Mouse (Mus musculus) left cerebral cortex, postnatal 36 days (tissue): ENCODE measurements at regions not wholly inside any gene's neighbourhood (a gene's known extent, or its start where the extent isn't known, plus 50 kb on each side); places are given as distances from the start of the nearest gene placed in this dataset.
A peak's percentile ranks its signal among the peaks of the same experiment; 100 is the strongest.

Experiments used
- DNase-seq, 2 experiments: peaks; one replicate each; pipeline ENCODE4 v3.0.0; 2021 to 2022; ENCODE audit warnings: low spot score in 2 of 2, mixed read lengths in 1 of 2
- intact Hi-C: fragments of 180-260 bp; cut with DNase I; formaldehyde crosslinking; loops from one replicate; pipeline ENCODE4 v1.15.1; 2025

DNA sequence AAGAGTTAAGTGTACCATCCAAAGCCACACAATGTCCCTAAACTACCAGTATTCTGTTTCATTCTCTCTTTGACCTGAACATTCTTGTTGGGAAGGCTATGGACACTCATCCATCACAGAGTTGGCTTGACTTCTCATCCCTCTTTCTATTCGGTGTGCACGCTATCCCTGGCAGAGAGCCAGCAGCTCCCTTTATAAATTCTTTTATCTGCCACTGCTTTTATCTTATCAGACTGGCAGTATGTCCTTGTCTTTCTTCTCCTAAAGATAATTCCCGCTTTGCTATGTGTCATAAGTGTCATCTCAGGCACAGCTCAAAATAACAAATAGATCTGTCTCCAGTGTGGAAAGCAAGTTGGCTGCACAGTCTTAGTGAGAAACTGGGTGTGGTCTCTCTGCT, 106.6 kb upstream of the Lipc start:
- intact Hi-C loops = no loop called here
- no peak for DNase-seq

- no peak for DNase-seq
- intact Hi-C loops = no loop called here
These were observed 104.8 kb upstream of the Lipc start for GRCm38 (mm10) chr9:71056836-71057235.

- intact Hi-C loops = no loop called here
- no peak for DNase-seq
These were observed 91.9 kb upstream of the Lipc start for GRCm38 (mm10) chr9:71043899-71044298.

DNA sequence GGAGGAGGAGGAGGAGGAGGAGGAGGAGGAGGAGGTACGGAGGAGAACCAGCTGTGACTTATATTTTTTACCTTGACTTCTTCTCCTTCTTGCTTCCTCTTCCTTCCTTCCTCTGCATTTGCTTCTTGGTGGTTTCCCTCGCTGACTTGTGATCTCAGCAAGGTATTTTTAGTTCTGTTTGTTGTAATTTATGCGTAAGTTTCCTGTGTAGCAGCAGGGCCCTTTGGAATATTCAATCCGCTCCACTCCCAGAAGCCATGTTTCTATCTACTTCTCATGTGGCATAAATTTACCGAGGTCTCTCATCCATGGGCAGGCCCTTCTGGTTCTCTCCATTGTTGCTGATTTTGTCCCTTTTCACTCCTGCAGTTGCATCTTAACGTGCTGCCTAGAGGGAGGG, 83.3 kb upstream of the Lipc start:
- intact Hi-C loops = no loop called here
- DNase-seq = no peak

- intact Hi-C loops = no loop called here
- no peak for DNase-seq
These were observed 80.1 kb upstream of the Lipc start for GRCm38 (mm10) chr9:71032156-71032555.

DNA sequence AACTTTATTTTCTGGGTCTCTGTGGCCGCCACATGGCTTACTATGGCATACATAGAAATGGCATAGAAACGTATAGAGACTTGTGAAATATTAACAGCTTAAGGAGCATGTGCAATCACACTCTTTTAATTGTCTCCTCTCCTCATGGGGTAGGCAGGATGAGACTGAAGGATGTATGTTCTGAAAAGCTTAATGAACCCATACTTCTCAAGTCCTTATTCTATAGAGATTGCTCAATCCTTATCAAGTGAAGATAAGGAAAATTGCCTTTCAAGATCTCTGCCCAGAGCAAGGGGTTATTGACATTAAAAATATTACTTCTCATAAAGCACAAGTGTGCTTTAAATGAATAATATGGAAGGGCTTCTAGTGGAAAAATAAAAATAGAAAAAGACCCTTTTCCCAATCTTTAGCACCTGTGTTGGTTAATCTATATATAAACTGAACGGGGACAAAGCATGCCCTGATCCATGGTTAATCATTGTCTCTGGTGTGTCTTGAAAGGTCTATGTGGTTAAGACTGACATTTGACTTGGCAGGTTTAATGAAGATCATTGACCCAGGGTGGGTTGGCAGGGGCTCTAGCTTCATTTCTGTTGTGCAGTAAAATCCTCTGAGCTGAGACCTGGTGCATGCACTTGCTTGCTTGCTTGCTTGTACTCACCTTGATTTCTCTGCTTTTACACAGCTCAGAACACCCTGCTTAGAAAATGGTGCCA, 78.3 kb upstream of the Lipc start:
- DNase-seq = no peak
- intact Hi-C loops = no loop called here

DNA sequence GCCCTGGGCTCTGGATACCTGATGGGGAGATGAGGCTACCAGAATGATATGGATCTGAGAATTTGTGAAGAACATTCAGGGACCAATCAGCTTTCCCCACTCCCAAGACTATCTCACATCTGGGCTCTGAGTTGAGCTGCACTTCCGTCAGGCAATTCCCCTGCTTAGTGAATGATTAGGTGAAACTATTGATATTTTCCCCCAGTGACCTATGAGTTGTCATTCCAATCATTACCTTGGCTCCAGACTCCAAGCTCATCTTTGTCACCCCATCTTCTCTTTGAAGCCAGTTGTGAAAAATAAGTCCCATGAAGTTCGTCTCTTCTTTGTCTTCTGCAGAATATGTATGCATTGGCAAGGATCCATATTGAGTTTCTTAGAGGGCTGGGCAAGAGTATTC, 76.1 kb upstream of the Lipc start:
- intact Hi-C loops = no loop called here
- DNase-seq = no peak

GRCm38 (mm10) chr9:71027626-71028025, 75.6 kb upstream of the Lipc start:
- DNase-seq = no peak
- intact Hi-C loops = no loop called here

DNA sequence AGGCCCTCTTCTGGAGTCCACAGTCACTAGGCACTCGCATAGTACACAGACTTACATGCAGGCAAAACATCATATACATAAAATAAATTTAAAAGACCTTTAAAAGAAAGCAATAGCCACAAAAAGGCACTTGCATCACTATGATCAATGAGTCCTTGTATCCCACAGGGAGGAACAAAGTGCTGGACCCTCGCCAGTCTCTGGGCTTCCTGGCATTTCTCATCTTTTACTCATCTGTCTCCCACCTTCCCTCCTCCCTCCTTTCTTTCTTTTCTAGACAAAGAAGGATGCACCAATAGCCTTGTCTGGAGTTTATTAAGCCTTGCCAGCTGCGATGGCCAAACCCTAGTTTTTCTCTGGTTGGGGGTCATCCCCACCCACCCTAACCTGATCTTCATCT, 73.2 kb upstream of the Lipc start:
- no peak for DNase-seq
- intact Hi-C loops = no loop called here

GRCm38 (mm10) chr9:71018206-71018605, 66.2 kb upstream of the Lipc start:
- intact Hi-C loops = loop anchor here (10.0 kb wide), 1 partner anchor 47 kb away; no protein-coding TSS in a partner anchor

DNA sequence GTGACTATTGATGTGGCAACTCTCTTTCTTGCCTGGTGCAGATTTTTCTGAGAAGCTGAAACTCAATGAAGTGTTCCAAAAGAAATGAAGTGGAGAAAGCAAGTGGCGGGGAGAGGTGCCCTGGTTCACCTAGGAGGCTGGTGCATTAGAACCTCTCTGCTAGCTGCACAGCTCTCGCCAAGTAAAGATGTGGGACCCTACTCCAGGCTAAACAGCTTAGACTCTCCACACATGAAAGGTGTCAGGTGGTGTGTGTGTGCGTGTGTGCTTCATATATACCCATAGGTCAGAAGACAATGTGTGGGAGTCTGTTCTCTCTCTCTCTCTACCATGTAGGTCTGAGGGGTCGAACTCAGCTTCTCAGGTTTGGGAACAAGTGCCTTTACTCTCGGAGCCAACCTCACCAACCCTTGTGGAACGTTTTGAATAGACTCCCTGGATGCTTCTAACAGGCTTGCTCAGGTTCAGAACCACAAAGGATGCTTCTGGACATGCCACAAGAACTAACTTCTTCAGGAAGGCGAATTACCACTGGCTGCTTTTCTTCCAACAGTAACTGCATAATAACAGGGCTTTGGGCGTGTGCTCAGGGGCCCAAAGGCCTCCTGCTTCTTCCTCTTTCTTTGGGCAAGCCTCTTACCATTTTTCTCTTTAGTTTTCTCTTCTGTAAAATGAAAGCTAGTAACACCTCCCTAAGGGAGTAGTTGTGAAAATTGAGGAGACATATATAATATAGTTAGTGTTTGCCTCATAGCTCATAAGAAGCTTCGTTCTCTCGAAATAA, 65.6 kb upstream of the Lipc start:
- intact Hi-C loops = loop anchor here (10.0 kb wide), 1 partner anchor 47 kb away; no protein-coding TSS in a partner anchor
- no peak for DNase-seq

More at GRCm38 (mm10) chr9:71018206-71018605, 66.2 kb upstream of the Lipc start:
- peak in 1 of 2 experiments; percentile 23 for DNase-seq

DNA sequence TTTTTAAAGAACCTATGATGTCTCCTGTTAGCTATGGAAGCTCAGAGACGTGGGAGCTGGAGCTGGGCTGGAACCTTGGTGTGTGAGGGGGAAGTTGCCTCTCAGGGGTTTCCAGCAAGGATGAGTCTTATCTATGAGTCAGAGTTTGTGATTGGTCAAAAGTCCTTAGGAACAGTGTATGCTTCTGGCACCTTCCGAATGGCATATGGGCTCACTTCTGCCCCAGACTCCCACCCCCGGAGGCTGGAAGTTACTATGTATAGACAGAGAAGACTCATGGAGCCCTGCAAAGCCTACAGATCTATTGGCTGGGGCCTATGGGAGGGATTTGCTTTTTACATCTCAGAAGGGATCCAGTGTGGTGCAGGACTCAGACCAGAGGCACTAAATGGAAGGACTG, 63.9 kb upstream of the Lipc start:
- intact Hi-C loops = loop anchor here (10.0 kb wide), 1 partner anchor 49 kb away; no protein-coding TSS in a partner anchor
- peak; percentile 63 to 78 for DNase-seq

- no peak for DNase-seq
- intact Hi-C loops = loop anchor here (10.0 kb wide), 1 partner anchor 49 kb away; no protein-coding TSS in a partner anchor
These were observed 63.4 kb upstream of the Lipc start for GRCm38 (mm10) chr9:71015400-71015799.

DNA sequence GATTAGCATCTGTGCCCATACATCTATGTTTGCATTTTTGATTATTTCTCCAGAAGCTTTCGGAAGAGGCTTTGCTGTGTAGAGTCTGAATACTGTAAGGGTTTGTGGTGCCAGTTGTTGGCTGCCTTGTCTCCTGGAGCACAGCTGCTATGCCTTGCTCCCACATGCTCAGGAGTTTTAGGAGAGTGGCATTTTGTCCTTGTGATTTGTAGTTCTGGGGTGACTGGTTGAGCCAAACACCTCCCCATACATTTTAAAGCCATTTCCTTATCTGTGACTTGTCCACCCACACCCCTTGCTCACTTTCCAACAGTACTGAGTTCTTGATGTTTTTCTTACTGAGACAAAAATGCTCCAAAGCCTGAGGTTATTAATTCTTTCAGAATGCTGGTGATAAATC, 60.4 kb upstream of the Lipc start:
- DNase-seq = peak; percentile 21 to 33

DNA sequence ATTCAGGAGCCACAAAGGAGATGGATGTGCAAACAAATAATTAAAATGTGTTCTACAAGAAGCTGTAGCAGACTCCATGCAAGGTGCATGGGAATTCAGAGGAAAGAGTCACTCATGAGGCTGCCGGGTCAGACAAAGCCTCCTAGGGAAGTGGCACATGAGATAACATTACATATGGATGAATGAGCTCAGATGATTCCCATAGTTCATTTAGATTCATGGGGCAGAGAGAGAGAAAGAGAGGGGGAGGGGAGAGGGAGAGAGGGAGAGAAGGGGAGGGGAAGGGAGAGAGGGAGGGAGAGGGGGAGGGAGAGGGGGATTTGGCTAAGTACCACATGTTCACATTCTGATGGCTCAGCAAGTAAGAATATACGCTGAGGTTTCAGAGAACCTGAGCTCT, 52.6 kb upstream of the Lipc start:
- intact Hi-C loops = no loop called here
- DNase-seq = no peak

More for the DNA sequence above, 60.4 kb upstream of the Lipc start:
- intact Hi-C loops = loop anchor here (10.0 kb wide), 1 partner anchor 52 kb away; no protein-coding TSS in a partner anchor
